Mouse (Mus musculus): ENCODE results near the gene Tm9sf4.
A peak's percentile ranks its signal among the peaks of the same experiment; 100 is the strongest.

The Tm9sf4 gene

GRCm38 (mm10) chr2:153215421-153215820 lies 54.3 kb downstream of the Tm9sf4 start:
- no peak for DNase-seq (ENCODE audit: low spot score)

GRCm38 (mm10) chr2:153217826-153218340 lies 56.8 kb downstream of the Tm9sf4 start:
- DNase-seq (ENCODE audit: low spot score) = no peak

GRCm38 (mm10) chr2:153218516-153218915 lies 57.4 kb downstream of the Tm9sf4 start:
- no peak for DNase-seq (ENCODE audit: low spot score)

- DNase-seq (ENCODE audit: low spot score) = no peak
These were observed 60.5 kb downstream of the Tm9sf4 start for GRCm38 (mm10) chr2:153221620-153222019.

GRCm38 (mm10) chr2:153222130-153222529 lies 61.0 kb downstream of the Tm9sf4 start:
- DNase-seq (ENCODE audit: low spot score) = no peak

GRCm38 (mm10) chr2:153222566-153222965 lies 61.5 kb downstream of the Tm9sf4 start:
- no peak for DNase-seq (ENCODE audit: low spot score)

GRCm38 (mm10) chr2:153224946-153225594 lies 64.0 kb downstream of the Tm9sf4 start, which contains the start of gene Tspyl3:
TSS of gene Tspyl3 (minus strand) at chr2:153225441.
- no peak for DNase-seq (ENCODE audit: low spot score)

GRCm38 (mm10) chr2:153225595-153225953 lies 64.5 kb downstream of the Tm9sf4 start:
- DNase-seq (ENCODE audit: low spot score) = no peak

GRCm38 (mm10) chr2:153227959-153228358 lies 66.9 kb downstream of the Tm9sf4 start:
- DNase-seq (ENCODE audit: low spot score) = no peak

- DNase-seq (ENCODE audit: low spot score) = no peak
These were observed 67.4 kb downstream of the Tm9sf4 start for GRCm38 (mm10) chr2:153228523-153228922.

- peak; percentile 46 for DNase-seq (ENCODE audit: low spot score)
These were observed 76.1 kb downstream of the Tm9sf4 start for GRCm38 (mm10) chr2:153237193-153237592.

GRCm38 (mm10) chr2:153237891-153238290 lies 76.8 kb downstream of the Tm9sf4 start:
- DNase-seq (ENCODE audit: low spot score) = no peak

- no peak for DNase-seq (ENCODE audit: low spot score)
These were observed 77.3 kb downstream of the Tm9sf4 start for GRCm38 (mm10) chr2:153238406-153238805.

GRCm38 (mm10) chr2:153239021-153239859 lies 78.1 kb downstream of the Tm9sf4 start:
- DNase-seq (ENCODE audit: low spot score) = no peak

GRCm38 (mm10) chr2:153239860-153240480 lies 78.9 kb downstream of the Tm9sf4 start:
- peak; percentile 23 for DNase-seq (ENCODE audit: low spot score)

- DNase-seq (ENCODE audit: low spot score) = peak; percentile 48
These were observed 79.7 kb downstream of the Tm9sf4 start for GRCm38 (mm10) chr2:153240701-153241235.

GRCm38 (mm10) chr2:153241250-153242014 lies 80.3 kb downstream of the Tm9sf4 start, which contains the start of the genes Plagl2 and Pofut1:
TSS of gene Plagl2 (minus strand) at chr2:153241426.
TSS of gene Pofut1 (plus strand) at chr2:153241533.
- DNase-seq (ENCODE audit: low spot score) = peak; percentile 87

GRCm38 (mm10) chr2:153242156-153242555 lies 81.1 kb downstream of the Tm9sf4 start:
- no peak for DNase-seq (ENCODE audit: low spot score)

GRCm38 (mm10) chr2:153249751-153250150 lies 88.6 kb downstream of the Tm9sf4 start:
- DNase-seq (ENCODE audit: low spot score) = no peak

GRCm38 (mm10) chr2:153256604-153257003 lies 95.5 kb downstream of the Tm9sf4 start:
- no peak for DNase-seq (ENCODE audit: low spot score)

All from adipocyte (in vitro differentiated cells).